Mouse (Mus musculus) midbrain, embryonic 10.5 days (tissue): ENCODE results near the gene Olfr871. TPM values are rescaled to one million over a fixed set of nuclear protein-coding genes. Genes with fewer than 3 reads are reported as not detected.
"Not testable (repeated sequence)": the region's sequence is repeated elsewhere in the genome, so short reads cannot be mapped to it uniquely, and the experiment has no call there.

ENCODE experiments used
- DNase-seq: peaks from one replicate; pipeline ENCODE4 v3.0.0-alpha.2; 2017; ENCODE audit warnings: low spot score
- H3K27ac ChIP-seq: fragments of 300-500 bp; sonication (generic); replicated peaks from 2 replicates; pipeline ENCODE4 v1.5.1; 2016; ENCODE audit warnings: mild to moderate bottlenecking
- H3K27me3 ChIP-seq: fragments of 300-500 bp; sonication (generic); 2 replicates; pipeline ENCODE4 v1.6.1; 2016; ENCODE audit warnings: low read depth, mild to moderate bottlenecking; ENCODE audit not compliant: poor library complexity, severe bottlenecking
- H3K36me3 ChIP-seq: fragments of 300-500 bp; sonication (generic); 2 replicates; pipeline ENCODE4 v1.6.1; 2016; ENCODE audit warnings: mild to moderate bottlenecking, moderate library complexity
- H3K4me1 ChIP-seq: fragments of 300-500 bp; sonication (generic); 2 replicates; pipeline ENCODE4 v1.6.1; 2016
- H3K4me3 ChIP-seq: fragments of 300-500 bp; sonication (generic); 2 replicates; pipeline ENCODE4 v1.5.1; 2016; ENCODE audit warnings: mild to moderate bottlenecking, moderate library complexity
- H3K9me3 ChIP-seq: fragments of 300-500 bp; sonication (generic); replicated peaks from 2 replicates; pipeline ENCODE4 v1.6.1; 2016; ENCODE audit warnings: mild to moderate bottlenecking
- WGBS: fragments of 180-500 bp; shearing (Covaris S2); methylation state at CpG from one replicate; pipeline ENCODE4 v1.1.7; 2016; 5-methylcytosine and 5-hydroxymethylcytosine counted together
- polyA plus RNA-seq: library from polyadenylated mRNA; unstranded; fragments of >200 nt; fragmentation: Nextera tagmentation; extraction: Ambion mirVana; gene quantifications from 2 replicates; pipeline ENCODE4 v1.2.1, GENCODE M21; 2016

The Olfr871 gene
- not detected in 2 replicates for polyA plus RNA-seq

- H3K4me1 ChIP-seq: no peaks in the 10 kb centered on the region
- no peak within 1 kb of the TSS for H3K27ac ChIP-seq
- H3K36me3 ChIP-seq: no peaks in the 10 kb centered on the region
- peaks cover 25% of the 10 kb centered on the region for H3K9me3 ChIP-seq
- DNase-seq: no peak
- no peak within 1 kb of the TSS for H3K4me3 ChIP-seq
- H3K27me3 ChIP-seq: no peaks in the 10 kb centered on the region
Observed at GRCm38 (mm10) chr9:20211907-20212306, at the start of gene Olfr871. Gene Olfr871, plus strand, starts transcription at chr9:20212207.

DNA sequence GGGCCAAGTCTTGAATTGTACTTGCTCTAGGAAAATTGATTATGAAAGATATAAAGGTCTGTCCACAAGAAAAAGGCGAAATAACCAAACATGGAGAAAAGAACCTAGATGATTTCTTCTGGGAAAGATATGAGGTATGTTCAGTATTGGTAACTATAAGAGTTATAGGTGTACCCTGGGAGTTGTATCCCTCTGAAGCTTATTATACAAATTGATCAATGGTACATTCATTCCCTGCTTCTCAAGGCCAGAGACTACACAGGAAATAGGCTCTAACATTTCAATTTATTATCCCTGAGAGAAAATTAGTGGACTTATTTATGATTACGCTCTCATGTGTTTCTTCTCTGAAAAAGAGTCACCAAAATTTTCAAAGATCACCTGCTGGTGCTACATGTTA lies 38.0 kb upstream of the Olfr871 start, which contains the start of gene Olfr870:
Gene Olfr870 (minus strand): TSS at position 101 of the 400 bp plus-strand sequence.
- peaks cover 42% of the 10 kb centered on the region for H3K9me3 ChIP-seq
- WGBS: 76% methylated on average over 2 of the region's 2 CpGs
- no peak for DNase-seq
- H3K4me1 ChIP-seq: no peaks in the 10 kb centered on the region
- H3K27ac ChIP-seq: no peak within 1 kb of the TSS
- H3K4me3 ChIP-seq: no peak within 1 kb of the TSS
- no peaks in the 10 kb centered on the region for H3K27me3 ChIP-seq
- H3K36me3 ChIP-seq: no peaks in the 10 kb centered on the region

DNA sequence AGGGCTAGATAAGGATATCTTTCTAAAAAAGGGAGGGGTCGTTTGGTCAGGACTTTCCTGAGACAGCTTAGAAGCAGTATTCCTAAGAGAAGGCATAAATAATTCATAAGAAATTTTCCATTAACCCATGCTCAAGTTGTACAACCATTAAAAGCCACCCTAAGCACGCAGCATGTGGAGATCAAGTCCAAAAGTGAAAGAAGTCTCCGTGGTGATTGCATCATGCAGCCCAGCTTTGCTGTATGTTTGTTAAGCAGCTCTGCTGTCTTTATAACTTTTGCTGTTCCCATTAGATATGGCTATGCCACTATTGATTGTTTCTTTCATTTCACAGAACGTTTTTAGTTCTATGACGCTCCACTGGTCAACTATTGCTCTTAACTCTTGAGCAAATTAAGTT lies 32.5 kb upstream of the Olfr871 start:
- no peak for DNase-seq
- no peaks in the 10 kb centered on the region for H3K27me3 ChIP-seq
- no peak overlapping the region for H3K4me3 ChIP-seq
- 74% methylated on average over 5 of the region's 5 CpGs for WGBS
- H3K27ac ChIP-seq: no peak overlapping the region
- no peaks in the 10 kb centered on the region for H3K36me3 ChIP-seq
- peaks cover 59% of the 10 kb centered on the region for H3K9me3 ChIP-seq
- H3K4me1 ChIP-seq: no peaks in the 10 kb centered on the region

GRCm38 (mm10) chr9:20202131-20202530 lies 9.9 kb upstream of the Olfr871 start:
- Histone ChIP-seq H3K4me3 (no peak overlapping the region), H3K36me3 (no peaks in the 10 kb centered on the region), H3K9me3 (peaks cover 43% of the 10 kb centered on the region), H3K27me3 (no peaks in the 10 kb centered on the region), H3K27ac (no peak overlapping the region), H3K4me1 (no peaks in the 10 kb centered on the region)
- 71% methylated on average over 1 of the region's 1 CpGs for WGBS
- no peak for DNase-seq

GRCm38 (mm10) chr9:20203413-20203984 lies 8.5 kb upstream of the Olfr871 start:
- not testable (repeated sequence) for H3K27me3 ChIP-seq, H3K4me3 ChIP-seq, H3K36me3 ChIP-seq, H3K4me1 ChIP-seq, DNase-seq, H3K27ac ChIP-seq
- H3K9me3 ChIP-seq: peaks cover 42% of the 10 kb centered on the region
- 89% methylated on average over 7 of the region's 7 CpGs for WGBS

DNA sequence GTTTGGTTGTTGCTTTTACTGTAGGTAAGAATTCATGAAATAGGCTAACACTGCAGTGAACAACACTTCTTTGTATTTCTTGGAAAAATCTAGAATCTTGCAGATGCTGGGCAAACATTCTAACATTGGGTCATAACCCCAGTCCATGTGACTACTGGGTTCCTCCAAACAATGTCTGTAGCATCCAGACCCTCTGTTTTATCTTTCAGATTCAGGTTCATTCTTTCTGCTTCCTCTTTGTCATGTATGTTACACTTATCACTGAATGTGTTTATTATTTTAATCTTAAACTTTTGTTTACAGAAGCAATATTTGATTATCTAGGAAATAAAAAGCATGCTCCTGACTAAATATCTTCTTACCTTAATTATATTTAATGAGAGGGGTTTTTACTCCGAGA lies 1.2 kb upstream of the Olfr871 start:
- Histone ChIP-seq H3K27me3 (no peaks in the 10 kb centered on the region), H3K4me3 (no peak overlapping the region), H3K4me1 (no peaks in the 10 kb centered on the region), H3K27ac (no peak overlapping the region), H3K36me3 (no peaks in the 10 kb centered on the region), H3K9me3 (peaks cover 17% of the 10 kb centered on the region)
- WGBS: 67% methylated on average over 1 of the region's 1 CpGs
- no peak for DNase-seq

GRCm38 (mm10) chr9:20211477-20211876 lies 530 bp upstream of the Olfr871 start:
- peaks cover 23% of the 10 kb centered on the region for H3K9me3 ChIP-seq
- no peak for DNase-seq
- H3K4me3 ChIP-seq: no peak overlapping the region
- WGBS: 78% methylated on average over 2 of the region's 2 CpGs
- H3K36me3 ChIP-seq: no peaks in the 10 kb centered on the region
- H3K27me3 ChIP-seq: no peaks in the 10 kb centered on the region
- H3K27ac ChIP-seq: no peak overlapping the region
- H3K4me1 ChIP-seq: no peaks in the 10 kb centered on the region

GRCm38 (mm10) chr9:20236819-20237218 lies 24.8 kb downstream of the Olfr871 start, which contains the start of gene Olfr872:
Gene Olfr872, plus strand, starts transcription at chr9:20237119.
- H3K27me3 ChIP-seq: no peaks in the 10 kb centered on the region
- no peak within 1 kb of the TSS for H3K4me3 ChIP-seq
- H3K36me3 ChIP-seq: no peaks in the 10 kb centered on the region
- no peak for DNase-seq
- peaks cover 22% of the 10 kb centered on the region for H3K9me3 ChIP-seq
- no peaks in the 10 kb centered on the region for H3K4me1 ChIP-seq
- H3K27ac ChIP-seq: no peak within 1 kb of the TSS

DNA sequence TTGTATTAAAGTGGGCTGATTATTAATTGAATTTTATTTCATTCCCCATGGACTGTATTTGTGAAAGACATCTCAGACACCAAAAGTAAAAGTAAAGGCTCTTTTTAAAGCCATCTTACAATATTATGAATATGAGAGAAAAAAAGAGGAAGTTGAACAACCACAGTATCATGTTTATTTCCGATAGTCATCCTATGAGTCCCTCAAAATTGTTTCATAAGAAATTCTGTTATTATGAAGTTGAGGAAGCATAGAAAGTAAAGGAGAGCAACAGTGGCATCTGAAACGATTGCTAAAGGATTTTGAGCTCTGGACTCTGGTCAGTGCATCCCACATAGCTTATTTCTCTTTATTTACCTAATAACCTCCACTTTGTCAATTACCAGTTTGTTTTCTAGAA lies 25.4 kb downstream of the Olfr871 start:
- no peaks in the 10 kb centered on the region for H3K36me3 ChIP-seq
- WGBS: 85% methylated on average over 2 of the region's 2 CpGs

More for the DNA sequence above, 25.4 kb downstream of the Olfr871 start:
- H3K27ac ChIP-seq: no peak overlapping the region
- H3K4me1 ChIP-seq: no peaks in the 10 kb centered on the region
- DNase-seq: no peak
- no peak overlapping the region for H3K4me3 ChIP-seq
- H3K27me3 ChIP-seq: no peaks in the 10 kb centered on the region
- H3K9me3 ChIP-seq: peaks cover 23% of the 10 kb centered on the region

Other genes with a start within 250 kb of the Olfr871 start
- not detected in 2 replicates for gene Olfr866, start 184.2 kb upstream of the Olfr871 start, polyA plus RNA-seq
- gene Olfr867, start 154.6 kb upstream of the Olfr871 start, polyA plus RNA-seq: not detected in 2 replicates
- gene Olfr868, start 113.6 kb upstream of the Olfr871 start, polyA plus RNA-seq: not detected in 2 replicates
- not detected in 2 replicates for gene Olfr869, start 83.2 kb upstream of the Olfr871 start, polyA plus RNA-seq
- gene Olfr870, start 38.1 kb upstream of the Olfr871 start, polyA plus RNA-seq: not detected in 2 replicates
- gene Olfr872, start 24.9 kb downstream of the Olfr871 start, polyA plus RNA-seq: not detected in 2 replicates
- not detected in 2 replicates for gene Olfr39, start 70.1 kb downstream of the Olfr871 start, polyA plus RNA-seq
- gene Olfr873, start 86.3 kb downstream of the Olfr871 start, polyA plus RNA-seq: not detected in 2 replicates
- not detected in 2 replicates for gene Olfr18, start 123.9 kb downstream of the Olfr871 start, polyA plus RNA-seq
- gene Zfp560, start 173.0 kb downstream of the Olfr871 start, polyA plus RNA-seq: 29.1 and 32.1 TPM in 2 replicates
- 20.5 and 23.3 TPM in 2 replicates for gene Zfp26, start 248.0 kb downstream of the Olfr871 start, polyA plus RNA-seq